Mouse (Mus musculus) Patski (cell line): Measurements from ENCODE around the gene Ddx3x. TPM values are rescaled to one million over a fixed set of nuclear protein-coding genes. Genes with fewer than 3 reads are reported as not detected.
A peak's percentile ranks its signal among the peaks of the same experiment; 100 is the strongest.
"Not testable (repeated sequence)": the region's sequence is repeated elsewhere in the genome, so short reads cannot be mapped to it uniquely, and the experiment has no call there.

ENCODE experiments used
- ATAC-seq: fragments of 100-300 bp; one replicate; pipeline ENCODE4 v1.8.0; 2021
- CTCF ChIA-PET: fragments of 350-600 bp; sonication (Branson Sonifier 250); formaldehyde crosslinking; loops from one replicate; lab custom pipeline; 2022; ENCODE audit warnings: inconsistent platforms; lab: Charles Lee
- POLR2A ChIA-PET: fragments of 350-600 bp; sonication (Branson Sonifier 250); formaldehyde crosslinking; loops from one replicate; lab custom pipeline; 2022; ENCODE audit warnings: antibody characterized with exemption, inconsistent platforms; lab: Charles Lee
- DNase-seq: peaks from one replicate; pipeline ENCODE4 v3.0.0-alpha.2; 2011; ENCODE audit warnings: low read depth, low spot score
- H3K27me3 ChIP-seq: fragments of 371-371 bp; one replicate; pipeline ENCODE4 v1.5.1; 2021
- CTCF ChIP-seq: fragments of 100-300 bp; IDR thresholded peaks from one replicate; pipeline ENCODE4 v1.5.1; 2021
- in situ Hi-C: fragments of 300-500 bp; cut with MboI; formaldehyde crosslinking; loops from 3 replicates; pipeline ENCODE4 v1.11.1; 2018; ENCODE audit warnings: low pct_unique_long_range_greater_than_20kb, mixed read lengths
- polyA plus RNA-seq: library from polyadenylated mRNA; unstranded; gene quantifications from one replicate; pipeline ENCODE4 v1.2.3, GENCODE M21; 2021

The Ddx3x gene
- polyA plus RNA-seq, result 242 TPM

- in situ Hi-C loops, result loop anchor here (5.0 kb wide), 1 partner anchor 182 kb away; no protein-coding TSS in a partner anchor
- peak; percentile 85 for ATAC-seq
- CTCF ChIA-PET, result no interaction called here
These were observed at the start of gene Ddx3x for GRCm38 (mm10) chrX:13280409-13281328. TSS of gene Ddx3x (plus strand) at chrX:13280970.

DNA sequence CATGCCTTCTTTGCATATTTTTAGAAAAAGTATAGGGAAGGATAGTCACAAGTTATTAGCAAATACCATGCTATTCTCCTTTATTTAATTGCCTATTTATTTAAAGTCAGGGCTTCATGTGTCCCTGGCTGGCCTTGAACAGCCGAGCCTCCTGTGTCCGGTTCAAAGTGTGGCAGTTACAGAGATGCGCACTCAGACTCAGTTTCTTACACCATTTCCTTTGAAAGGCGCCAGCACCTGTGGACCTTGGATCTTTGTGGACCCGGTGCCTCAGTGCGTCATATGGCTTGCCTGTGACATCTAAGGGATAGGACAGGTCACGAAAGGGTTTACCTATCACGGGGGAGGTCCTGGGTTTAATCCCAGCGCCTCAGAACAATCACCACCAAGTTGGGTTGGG lies 49.5 kb upstream of the Ddx3x start:
- no peak for TF ChIP-seq CTCF
- in situ Hi-C loops, result no loop called here
- H3K27me3 ChIP-seq, result peaks cover 14% of the 10 kb centered on the region
- POLR2A ChIA-PET, result interaction anchor here (1.1 kb wide), 1 partner anchor 10 kb away, joined by 3 read pairs; no protein-coding TSS in a partner anchor
- ATAC-seq, result no peak
- CTCF ChIA-PET, result interaction anchor here (1.0 to 3.0 kb wide), 2 partner anchors 9 to 110 kb away, joined by 4 to 12 read pairs; no protein-coding TSS in a partner anchor
- no peak for DNase-seq

More at GRCm38 (mm10) chrX:13280409-13281328, at the start of gene Ddx3x:
- H3K27me3 ChIP-seq, result no peaks in the 10 kb centered on the region
- POLR2A ChIA-PET, result interaction anchor here (0.8 to 1.7 kb wide), 6 partner anchors 10 to 224 kb away, joined by 3 to 11 read pairs (median 5); no protein-coding TSS in a partner anchor
- DNase-seq, result peak; percentile 86
- TF ChIP-seq CTCF, result no peak

GRCm38 (mm10) chrX:13232834-13233233 lies 47.9 kb upstream of the Ddx3x start:
- DNase-seq, H3K27me3 ChIP-seq, CTCF ChIA-PET, in situ Hi-C loops, ATAC-seq, POLR2A ChIA-PET: not testable (repeated sequence)

- in situ Hi-C loops, result no loop called here
- no peak for DNase-seq
- peaks cover 15% of the 10 kb centered on the region for H3K27me3 ChIP-seq
- ATAC-seq, result no peak
- ChIA-PET CTCF (no interaction called here), POLR2A (no interaction called here)
- no peak for TF ChIP-seq CTCF
These were observed 47.1 kb upstream of the Ddx3x start for GRCm38 (mm10) chrX:13233631-13234030.

GRCm38 (mm10) chrX:13234709-13235108 lies 46.1 kb upstream of the Ddx3x start:
- in situ Hi-C loops, result no loop called here
- TF ChIP-seq CTCF, result no peak
- no peak for ATAC-seq
- peaks cover 25% of the 10 kb centered on the region for H3K27me3 ChIP-seq
- no peak for DNase-seq
- POLR2A ChIA-PET, result no interaction called here
- CTCF ChIA-PET, result no interaction called here

DNA sequence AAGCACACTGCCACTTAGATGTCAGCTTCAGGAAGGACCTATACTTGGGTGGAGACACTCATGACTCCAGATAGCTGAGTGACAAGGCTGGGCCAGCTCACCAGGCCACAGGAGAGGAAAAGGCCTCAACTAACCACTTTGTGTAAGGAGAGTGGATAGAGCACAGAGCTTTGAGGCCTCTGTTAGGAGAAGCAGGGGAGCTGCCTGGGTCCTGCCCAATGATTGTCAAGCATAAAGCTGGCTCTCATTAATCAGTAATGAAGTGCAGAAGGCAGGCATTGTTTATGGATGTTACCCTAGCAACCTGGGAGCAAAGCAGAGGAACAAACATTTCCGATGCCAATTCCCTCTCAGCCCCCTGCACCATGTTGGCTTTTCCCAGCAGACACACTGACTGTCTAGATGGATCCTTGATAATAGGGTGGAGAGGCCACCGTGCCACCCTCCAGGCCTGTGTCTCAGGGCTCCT lies 44.6 kb upstream of the Ddx3x start:
- POLR2A ChIA-PET, result no interaction called here
- TF ChIP-seq CTCF, result no peak
- in situ Hi-C loops, result no loop called here
- ATAC-seq, result no peak
- peaks cover 25% of the 10 kb centered on the region for H3K27me3 ChIP-seq
- CTCF ChIA-PET, result no interaction called here
- DNase-seq, result no peak

GRCm38 (mm10) chrX:13239455-13239854 lies 41.3 kb upstream of the Ddx3x start:
- ChIA-PET CTCF (interaction anchor here (1.6 to 2.3 kb wide), 2 partner anchors 9 to 222 kb away, joined by 4 to 12 read pairs; no protein-coding TSS in a partner anchor), POLR2A (no interaction called here)
- in situ Hi-C loops, result no loop called here
- peaks cover 18% of the 10 kb centered on the region for H3K27me3 ChIP-seq
- ATAC-seq (no peak), DNase-seq (no peak)
- no peak for TF ChIP-seq CTCF

- ChIA-PET POLR2A (interaction anchor here (0.6 kb wide), 1 partner anchor 10 kb away, joined by 3 read pairs; no protein-coding TSS in a partner anchor), CTCF (interaction anchor here (2.3 kb wide), 1 partner anchor 10 kb away, joined by 12 read pairs; no protein-coding TSS in a partner anchor)
- H3K27me3 ChIP-seq, result peaks cover 22% of the 10 kb centered on the region
- in situ Hi-C loops, result loop anchor here (5.0 kb wide), 1 partner anchor 221 kb away; no protein-coding TSS in a partner anchor
- DNase-seq, result no peak
- no peak for ATAC-seq
- no peak for TF ChIP-seq CTCF
These were observed 39.9 kb upstream of the Ddx3x start for GRCm38 (mm10) chrX:13240646-13241425.

DNA sequence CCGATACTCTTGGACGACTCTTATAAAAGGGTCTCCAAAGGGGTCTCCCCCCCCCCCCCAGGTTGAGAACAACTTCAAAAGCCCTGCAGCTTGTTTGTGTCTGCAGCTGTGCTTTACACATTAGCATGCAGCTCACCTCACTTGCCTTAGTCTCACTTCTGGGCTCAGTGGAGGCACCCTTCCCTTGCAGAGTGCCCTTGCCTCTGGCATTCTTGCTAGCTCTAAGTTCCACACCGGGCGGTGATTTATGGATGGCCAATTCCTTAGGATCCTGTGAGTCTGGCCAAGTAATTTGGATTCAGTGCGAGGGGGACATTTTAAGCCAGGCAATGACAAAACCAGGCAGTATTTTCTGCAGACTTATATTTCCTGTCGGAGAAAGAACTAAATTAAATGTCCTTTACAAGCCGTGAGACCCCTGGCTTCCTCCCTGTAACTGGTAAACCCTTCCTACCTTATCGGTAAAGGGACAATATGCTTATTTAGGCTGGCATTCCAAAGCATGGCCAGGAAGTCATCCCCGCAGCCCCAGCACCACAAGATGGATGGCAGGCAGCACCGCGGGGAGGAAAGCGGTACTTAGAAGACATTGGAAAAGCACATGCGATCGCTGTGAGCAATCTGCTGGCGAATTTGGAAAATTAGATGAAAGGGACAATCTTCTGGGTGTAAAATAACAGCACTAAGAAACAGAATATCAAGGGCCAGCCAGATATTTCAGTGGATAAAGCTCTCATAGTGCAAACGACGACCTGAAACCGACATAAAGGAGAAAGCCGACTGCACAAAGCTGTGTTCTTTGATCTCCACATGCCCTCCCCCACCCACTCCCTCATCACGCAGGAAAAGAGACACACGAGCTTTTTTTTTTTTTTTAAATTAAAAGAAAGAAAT lies 39.1 kb upstream of the Ddx3x start:
- ATAC-seq (no peak), DNase-seq (no peak)
- TF ChIP-seq CTCF, result no peak
- peaks cover 22% of the 10 kb centered on the region for H3K27me3 ChIP-seq
- ChIA-PET CTCF (interaction anchor here (1.2 to 1.4 kb wide), 2 partner anchors 12 to 261 kb away, joined by 4 to 5 read pairs; no protein-coding TSS in a partner anchor), POLR2A (interaction anchor here (0.6 to 1.1 kb wide), 2 partner anchors 53 to 366 kb away, joined by 3 read pairs; no protein-coding TSS in a partner anchor)
- in situ Hi-C loops, result loop anchor here (5.0 kb wide), 1 partner anchor 221 kb away; no protein-coding TSS in a partner anchor
